Mouse (Mus musculus) erythroblast, adult 5-6 weeks (primary cell): Measurements from ENCODE around the gene B4galt5. TPM values are rescaled to one million over a fixed set of nuclear protein-coding genes. Genes with fewer than 3 reads are reported as not detected.
A peak's percentile ranks its signal among the peaks of the same experiment; 100 is the strongest.

ENCODE experiments used
- ATAC-seq: replicated peaks from 2 replicates; pipeline ENCODE4 v1.8.0; 2016; ENCODE audit warnings: moderate number of reproducible peaks, mild to moderate bottlenecking, moderate TSS enrichment, inconsistent platforms; ENCODE audit not compliant: poor library complexity, low FRiP score, severe bottlenecking
- total RNA-seq, 2 experiments: library from RNA; stranded (forward) in 1 of 2; stranded (reverse) in 1 of 2; fragments of 150-400 nt in 1 of 2; fragments of 200-764, 138-1000 nt in 1 of 2; gene quantifications; 2 replicates each; pipeline versions ENCODE4 v1.2.3 to v1.2.4; 2015 to 2017; ENCODE audit warnings: low replicate concordance in 2 of 2

B4galt5 gene
- total RNA-seq, 2 experiments from 2014 or later: 4.8 to 17.9 TPM

- no peak for ATAC-seq
These were observed 56.1 kb downstream of the B4galt5 start for GRCm38 (mm10) chr2:167292854-167293253.

- ATAC-seq: no peak
These were observed 56.8 kb downstream of the B4galt5 start for GRCm38 (mm10) chr2:167292151-167292591.

- ATAC-seq: no peak
These were observed 57.3 kb downstream of the B4galt5 start for GRCm38 (mm10) chr2:167291656-167292055.

- no peak for ATAC-seq
These were observed 67.5 kb downstream of the B4galt5 start for GRCm38 (mm10) chr2:167281461-167281860.

GRCm38 (mm10) chr2:167280986-167281310, 68.0 kb downstream of the B4galt5 start:
- ATAC-seq: peak; percentile 72

- peak; percentile 80 for ATAC-seq
These were observed 68.6 kb downstream of the B4galt5 start for GRCm38 (mm10) chr2:167280090-167280985.

- ATAC-seq: peak; percentile 76
These were observed 70.0 kb downstream of the B4galt5 start for GRCm38 (mm10) chr2:167278751-167279526.

GRCm38 (mm10) chr2:167278011-167278410, 71.0 kb downstream of the B4galt5 start:
- ATAC-seq: no peak

GRCm38 (mm10) chr2:167277026-167277425, 72.0 kb downstream of the B4galt5 start:
- no peak for ATAC-seq

GRCm38 (mm10) chr2:167275856-167276255, 73.1 kb downstream of the B4galt5 start:
- no peak for ATAC-seq

- ATAC-seq: no peak
These were observed 74.1 kb downstream of the B4galt5 start for GRCm38 (mm10) chr2:167274713-167275465.

GRCm38 (mm10) chr2:167273206-167273740, 75.7 kb downstream of the B4galt5 start:
- no peak for ATAC-seq

- ATAC-seq: no peak
These were observed 76.3 kb downstream of the B4galt5 start for GRCm38 (mm10) chr2:167272706-167273105.

GRCm38 (mm10) chr2:167271121-167271521, 77.9 kb downstream of the B4galt5 start:
- no peak for ATAC-seq

- no peak for ATAC-seq
These were observed 78.5 kb downstream of the B4galt5 start for GRCm38 (mm10) chr2:167270496-167270895.

GRCm38 (mm10) chr2:167268721-167269120, 80.3 kb downstream of the B4galt5 start:
- ATAC-seq: no peak

GRCm38 (mm10) chr2:167268411-167268690, 80.6 kb downstream of the B4galt5 start:
- ATAC-seq: no peak

GRCm38 (mm10) chr2:167267531-167268410, 81.2 kb downstream of the B4galt5 start:
- ATAC-seq: no peak

GRCm38 (mm10) chr2:167266231-167266630, 82.8 kb downstream of the B4galt5 start:
- ATAC-seq: no peak
